Mouse (Mus musculus): Measurements from ENCODE around the gene Man1a.

The Man1a gene

GRCm38 (mm10) chr10:54061159-54061558, 15.2 kb downstream of the Man1a start:
- DNase-seq (ENCODE audit: extremely low read depth, low read depth, low spot score), result no peak

GRCm38 (mm10) chr10:54060587-54060986, 15.8 kb downstream of the Man1a start:
- DNase-seq (ENCODE audit: extremely low read depth, low read depth, low spot score), result no peak

DNA sequence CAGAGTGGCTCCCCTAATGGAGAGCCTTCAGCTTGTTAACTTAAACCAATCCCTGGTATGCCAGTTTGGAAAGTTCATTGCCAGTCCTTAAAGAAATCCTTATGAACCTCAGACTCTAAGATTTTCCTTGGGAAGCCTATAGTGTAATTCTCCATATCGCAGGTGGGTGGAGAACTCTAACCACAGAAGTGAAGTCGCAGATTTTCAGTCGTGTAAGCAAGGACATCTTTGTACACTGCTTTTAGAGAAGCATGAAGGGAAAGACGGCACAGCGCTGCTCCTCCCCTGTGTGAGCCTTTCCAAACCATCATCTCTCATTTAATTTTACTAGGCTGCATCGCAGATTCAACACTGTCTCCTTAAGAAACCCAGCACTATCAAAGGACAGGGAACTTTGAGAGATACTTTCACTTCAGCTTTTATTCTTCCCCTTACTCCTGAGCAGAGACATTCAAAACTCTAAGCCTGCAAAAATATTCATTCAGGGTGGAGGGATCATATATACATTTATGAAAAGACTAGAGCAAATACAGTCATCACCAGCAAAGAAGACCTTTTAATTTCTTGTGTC, 16.6 kb downstream of the Man1a start:
- no peak for DNase-seq (ENCODE audit: extremely low read depth, low read depth, low spot score)

DNA sequence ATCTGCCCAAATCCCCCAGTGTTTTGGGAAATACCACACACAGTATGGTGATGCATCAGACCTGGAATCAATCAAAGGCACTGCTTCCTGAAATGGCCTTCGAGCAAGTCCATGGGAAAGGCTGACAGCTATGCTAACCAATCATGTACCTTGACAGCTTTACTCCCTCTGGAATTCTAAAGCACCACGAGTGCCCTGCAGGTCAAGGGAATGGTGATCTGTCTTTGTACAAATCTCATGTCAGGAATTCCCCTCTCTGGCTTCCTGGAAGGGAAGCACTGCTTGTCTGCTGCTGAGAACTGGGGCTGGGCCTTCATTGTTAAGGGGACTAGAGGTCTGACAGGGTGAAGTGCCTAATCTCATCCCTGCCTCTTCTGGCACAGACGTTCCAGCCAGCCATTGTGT, 17.3 kb downstream of the Man1a start:
- DNase-seq (ENCODE audit: extremely low read depth, low read depth, low spot score), result no peak

DNA sequence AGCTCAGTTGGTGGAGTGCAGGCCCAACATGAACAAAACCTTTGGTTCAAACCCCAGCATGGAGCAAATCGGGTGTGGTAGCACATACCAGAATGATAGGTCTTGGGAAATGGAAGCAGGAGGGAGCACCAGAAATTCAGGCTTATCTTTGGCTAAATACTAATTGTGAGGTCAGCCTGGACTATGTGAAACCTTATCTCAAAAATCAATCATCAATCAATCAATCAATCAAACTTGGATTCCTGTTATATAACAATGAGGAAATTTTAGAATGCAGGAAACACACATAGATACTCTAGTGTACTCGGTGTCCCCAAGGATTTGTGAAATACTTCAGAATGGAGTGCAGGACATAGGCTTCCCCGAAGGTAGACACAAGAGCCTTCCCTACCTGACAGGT, 17.8 kb downstream of the Man1a start:
- no peak for DNase-seq (ENCODE audit: extremely low read depth, low read depth, low spot score)

DNA sequence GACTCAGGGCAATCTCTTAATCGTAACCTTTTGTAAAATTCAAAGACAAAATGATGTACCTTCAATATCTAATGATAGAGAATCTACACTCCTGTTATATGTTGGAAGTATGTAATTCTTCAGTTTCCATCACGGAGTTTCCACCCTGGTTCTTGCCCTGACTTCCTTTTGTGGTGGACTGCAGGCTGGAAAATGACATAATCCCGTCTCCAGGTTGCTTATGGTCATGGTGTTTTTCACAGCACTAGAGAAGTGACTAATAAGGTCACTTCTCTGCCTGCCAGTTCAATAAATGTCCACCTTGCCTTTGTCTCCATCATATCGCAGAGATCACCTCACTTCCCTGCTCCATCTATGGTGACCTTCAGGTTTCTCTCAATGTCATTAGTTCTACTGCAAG, 22.2 kb downstream of the Man1a start:
- DNase-seq (ENCODE audit: extremely low read depth, low read depth, low spot score), result no peak

DNA sequence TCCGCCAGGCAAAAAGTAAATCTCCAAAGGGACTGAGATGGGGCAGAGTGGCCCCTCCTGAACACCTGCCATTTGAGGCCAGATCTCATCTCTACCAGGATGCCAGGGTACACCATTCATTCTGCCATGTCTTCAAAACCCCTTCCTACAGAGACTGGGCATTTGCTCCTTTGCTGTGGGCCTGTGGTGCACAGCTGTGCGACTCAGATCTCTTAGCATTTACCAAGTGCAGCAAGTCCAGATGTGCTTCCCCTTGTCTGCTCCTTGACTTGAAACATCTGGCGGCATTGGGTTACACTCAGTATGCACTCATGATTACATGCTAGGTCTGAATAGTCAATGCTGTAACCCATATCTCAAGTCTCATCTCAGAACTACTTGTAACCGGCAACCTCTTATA, 28.5 kb downstream of the Man1a start:
- DNase-seq (ENCODE audit: extremely low read depth, low read depth, low spot score), result no peak

DNA sequence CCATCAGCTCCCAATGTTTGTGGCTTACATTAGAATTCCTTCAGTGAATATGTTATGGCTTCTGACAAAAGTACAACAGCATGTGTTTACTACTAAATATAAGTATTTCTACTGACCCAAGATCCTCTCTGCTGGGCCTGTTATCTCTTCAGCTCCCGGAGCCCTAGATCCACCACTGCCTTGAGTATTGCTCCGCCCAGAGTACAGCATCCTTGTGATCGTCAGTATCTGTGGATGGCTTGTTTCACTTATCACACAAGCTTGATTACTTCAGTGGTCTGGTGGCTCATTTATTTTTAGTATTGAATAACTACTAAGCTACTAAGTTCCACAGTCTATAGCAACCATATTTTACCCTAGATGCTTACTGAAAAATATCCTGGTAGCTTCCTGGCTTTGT, 33.1 kb downstream of the Man1a start:
- no peak for DNase-seq (ENCODE audit: extremely low read depth, low read depth, low spot score)

DNA sequence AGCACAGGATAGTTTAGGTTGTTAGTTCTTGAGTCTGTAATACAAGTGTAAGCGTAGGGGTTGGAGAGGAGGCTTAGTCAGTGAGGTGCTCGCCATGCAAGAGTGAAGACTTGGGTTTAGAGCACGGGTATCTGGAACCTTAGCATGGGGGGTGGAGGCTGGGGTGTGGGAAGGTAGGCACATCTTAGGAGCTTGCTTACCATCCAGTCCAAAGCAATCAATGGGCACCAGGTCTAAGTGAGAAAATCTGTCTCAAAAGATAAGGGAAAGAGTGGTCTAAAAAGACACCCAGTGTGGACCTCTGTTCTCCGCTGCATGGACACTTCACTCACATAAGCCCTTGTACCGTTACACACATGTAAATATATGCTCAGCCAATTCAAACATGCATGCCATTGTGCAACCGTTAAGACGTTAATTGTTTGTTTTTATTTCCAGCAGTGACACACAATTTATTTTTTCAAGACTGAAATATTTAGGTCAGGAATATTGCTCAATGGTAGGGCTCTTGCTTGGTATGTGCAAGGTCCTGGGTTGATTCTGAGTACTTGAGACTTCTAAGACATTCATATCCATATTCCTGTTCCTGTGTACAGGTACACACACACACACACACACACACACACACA, 34.1 kb downstream of the Man1a start:
- DNase-seq (ENCODE audit: extremely low read depth, low read depth, low spot score), result no peak

- no peak for DNase-seq (ENCODE audit: extremely low read depth, low read depth, low spot score)
These were observed 35.9 kb downstream of the Man1a start for GRCm38 (mm10) chr10:54040261-54041165.

GRCm38 (mm10) chr10:54039754-54040153, 36.7 kb downstream of the Man1a start:
- DNase-seq (ENCODE audit: extremely low read depth, low read depth, low spot score), result no peak

- no peak for DNase-seq (ENCODE audit: extremely low read depth, low read depth, low spot score)
These were observed 37.7 kb downstream of the Man1a start for GRCm38 (mm10) chr10:54038734-54039133.

DNA sequence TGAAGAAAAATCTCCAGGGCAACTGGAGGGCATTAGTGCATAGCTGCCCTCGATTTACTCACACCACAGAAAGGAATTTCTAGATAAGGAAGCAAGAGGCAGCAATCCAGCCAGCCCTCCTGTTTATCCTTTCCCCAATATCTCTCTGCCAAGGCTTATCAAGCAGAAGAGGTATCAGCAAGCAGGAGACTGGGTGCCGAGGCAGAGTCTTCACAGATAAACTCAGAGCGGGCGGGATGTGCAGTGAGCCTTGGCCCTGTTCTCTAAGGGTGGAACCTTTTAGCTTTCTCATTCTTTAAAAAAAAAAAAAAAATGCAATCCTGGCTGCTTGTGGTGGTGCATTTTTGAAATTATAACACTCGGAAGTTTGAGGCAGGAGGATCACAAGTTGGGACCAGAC, 38.2 kb downstream of the Man1a start:
- DNase-seq (ENCODE audit: extremely low read depth, low read depth, low spot score), result no peak

DNA sequence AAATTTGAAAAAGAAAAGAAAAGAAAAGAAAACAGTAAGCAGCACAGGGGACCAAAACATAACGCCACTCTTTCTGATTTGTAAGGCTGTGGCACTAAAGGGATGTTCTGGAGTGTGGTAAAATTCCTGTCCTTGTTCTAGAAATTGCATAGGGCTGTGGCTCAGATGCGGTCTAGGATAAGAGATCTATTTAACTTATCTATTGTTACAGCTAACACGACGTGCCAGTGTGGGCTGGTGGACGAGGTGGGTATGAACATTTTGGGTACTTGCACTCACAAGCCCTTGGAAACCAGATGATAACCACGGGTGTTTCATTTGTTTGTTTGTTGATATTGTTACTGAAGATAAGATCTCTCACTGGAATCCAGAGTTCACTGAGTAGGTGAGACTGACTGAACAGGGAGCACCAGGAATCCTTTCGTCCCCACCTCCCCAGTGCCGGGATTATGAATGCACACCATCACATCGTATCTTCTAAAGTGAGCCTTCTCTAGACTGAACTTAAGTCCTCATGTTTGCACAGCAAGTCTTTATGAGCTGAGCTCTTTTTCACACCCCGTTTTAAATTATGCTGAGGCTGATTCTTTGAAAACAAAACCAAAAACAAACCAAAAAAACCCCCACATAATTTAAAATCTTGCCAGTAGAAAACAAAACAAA, 38.9 kb downstream of the Man1a start:
- DNase-seq (ENCODE audit: extremely low read depth, low read depth, low spot score), result no peak

DNA sequence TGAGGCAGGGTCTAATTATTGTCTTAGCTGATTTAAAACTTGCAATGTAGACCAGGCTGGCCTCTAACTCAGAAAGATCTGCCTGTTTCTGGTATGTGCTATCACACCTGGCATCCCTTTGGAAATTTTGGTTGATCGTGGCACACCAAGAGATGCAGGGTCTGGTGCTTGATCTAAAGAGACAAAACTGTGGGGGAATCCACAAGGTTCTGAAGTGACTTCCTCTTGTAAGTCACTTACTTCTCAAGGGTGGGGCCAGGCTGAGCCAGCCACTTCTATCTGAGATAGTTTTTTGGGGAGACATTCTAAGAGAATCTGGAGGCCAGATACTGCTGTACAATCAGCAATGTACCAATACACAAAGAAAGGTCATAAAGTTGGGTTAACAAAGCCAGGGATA, 40.8 kb downstream of the Man1a start:
- no peak for DNase-seq (ENCODE audit: extremely low read depth, low read depth, low spot score)

DNA sequence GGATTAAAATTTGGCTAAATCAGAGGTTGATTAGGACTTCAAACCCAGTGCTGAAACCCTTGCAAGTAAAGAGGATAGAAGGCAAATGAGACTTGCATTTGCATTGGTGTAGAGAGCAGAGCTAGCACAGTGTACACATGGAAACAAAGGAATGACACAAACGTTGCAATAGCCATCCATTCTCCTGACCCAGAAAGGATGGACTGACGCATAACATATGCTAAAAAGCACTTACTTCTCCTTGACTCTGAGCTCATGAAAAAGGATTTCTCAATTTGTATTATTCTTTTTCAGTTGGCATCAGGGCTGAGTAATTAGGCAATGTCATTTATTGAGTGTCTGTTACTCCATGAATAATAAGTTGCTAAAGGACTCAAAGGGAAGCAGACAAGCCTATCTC, 41.6 kb downstream of the Man1a start:
- no peak for DNase-seq (ENCODE audit: extremely low read depth, low read depth, low spot score)

- DNase-seq (ENCODE audit: extremely low read depth, low read depth, low spot score), result peak; percentile 61
These were observed 43.9 kb downstream of the Man1a start for GRCm38 (mm10) chr10:54032316-54033092.

GRCm38 (mm10) chr10:54028866-54029265, 47.5 kb downstream of the Man1a start:
- no peak for DNase-seq (ENCODE audit: extremely low read depth, low read depth, low spot score)

- DNase-seq (ENCODE audit: extremely low read depth, low read depth, low spot score), result no peak
These were observed 49.5 kb downstream of the Man1a start for GRCm38 (mm10) chr10:54026738-54027427.

DNA sequence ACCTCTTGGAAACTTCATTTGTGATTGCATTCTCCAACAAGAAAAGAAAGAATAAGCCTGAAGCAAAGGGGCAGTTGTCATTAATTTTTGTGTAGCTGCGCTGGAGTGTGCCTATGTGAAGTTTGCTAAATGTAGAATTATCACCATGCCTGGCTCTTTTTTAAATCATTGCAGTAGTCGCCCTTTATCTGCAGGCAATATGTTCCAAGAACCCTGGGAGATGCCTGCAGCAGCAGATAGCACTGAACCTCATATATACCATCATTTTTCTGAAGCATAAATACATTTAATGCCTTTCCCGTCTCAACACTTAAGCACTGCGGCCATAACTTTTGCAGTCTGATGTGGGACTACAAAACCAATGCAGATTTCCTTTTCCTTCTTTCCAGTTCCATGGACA, 50.3 kb downstream of the Man1a start:
- DNase-seq (ENCODE audit: extremely low read depth, low read depth, low spot score), result no peak

Measured in fat pad, adult 2 months (tissue).